11 mouse cellular contexts compared by ENCODE assay signal in the genomic region with DNA sequence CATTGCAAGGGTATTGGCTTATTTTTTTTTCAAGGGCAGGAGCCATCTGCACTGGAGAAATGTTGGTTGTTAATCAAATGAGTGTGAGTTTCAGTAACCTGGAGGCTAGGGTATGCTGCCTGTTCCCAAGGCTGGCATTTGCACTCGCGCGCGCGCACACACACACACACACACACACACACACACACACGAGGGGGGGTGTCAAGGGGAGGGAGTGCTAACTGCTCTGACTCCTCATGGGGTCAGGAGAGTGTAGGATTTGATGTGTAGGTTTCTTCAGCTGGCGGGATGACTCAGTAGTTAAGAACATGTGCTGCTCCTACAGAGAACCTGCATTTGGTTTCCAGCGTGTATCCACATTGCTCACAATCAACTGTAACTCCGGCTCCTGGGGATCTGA. TPM values are rescaled to one million over a fixed set of nuclear protein-coding genes. Genes with fewer than 3 reads are reported as not detected.
A peak's percentile ranks its signal among the peaks of the same experiment; 100 is the strongest.
DNase-seq lines count a peak whose midpoint lies in the region; ATAC-seq and TF ChIP-seq lines count a peak whose summit lies in the region.
"Had no signal": no experiment of that assay in that cellular context is flagged by ENCODE, and none has a peak within 500 bp of the region (broad histone marks: within the 10 kb centered on the region; RNA-seq: fewer than 3 reads in every experiment).

No protein-coding gene starts in this region.

- H3K4me1 ChIP-seq in forebrain, embryonic 11.5 days (replicated peaks; ENCODE audit: control insufficient read depth, insufficient read depth, low read length) = peaks cover 11% of the 10 kb centered on the region
- peaks cover 16% of the 10 kb centered on the region for H3K4me1 ChIP-seq in forebrain, embryonic 15.5 days
- H3K4me1 ChIP-seq in limb, embryonic 14.5 days (ENCODE audit: control insufficient read depth, insufficient read depth, low read length) = peaks cover 14% of the 10 kb centered on the region

- DNase-seq in forebrain, embryonic 11.5 days (ENCODE audit: low spot score) = peak; percentile 63
- peak; percentile 28 for DNase-seq in lung, postnatal 10 days
- DNase-seq in lung, postnatal 25 days (ENCODE audit: low spot score) = no peak
- DNase-seq in limb, embryonic 14.5 days (ENCODE audit: low spot score) = peak; percentile 9
- peak; percentile 58 for DNase-seq in telencephalon, adult 2 months (ENCODE audit: low read depth, low spot score)
- DNase-seq in left cerebral cortex, adult 11 months (ENCODE audit: low spot score) = no peak
- DNase-seq in B cell, adult 2 months = no peak
- DNase-seq: cerebellum, adult 18-20 months had no signal

- no peak overlapping the region for H3K4me3 ChIP-seq in forebrain, embryonic 11.5 days (ENCODE audit: low read depth, low read length)
- H3K4me3 ChIP-seq in forebrain, embryonic 15.5 days = no peak overlapping the region
- H3K4me3 ChIP-seq in limb, embryonic 14.5 days (replicated peaks; ENCODE audit: low read length) = no peak overlapping the region
- H3K4me3 ChIP-seq: left cerebral cortex, adult 2 months had no signal

- no peak for ATAC-seq in forebrain, embryonic 11.5 days (replicated peaks; ENCODE audit: low FRiP score)
- ATAC-seq in forebrain, embryonic 15.5 days (replicated peaks) = no peak
- 0 out of 2 replicates have a peak, but pooled peaks have one; percentile 10 for ATAC-seq in limb, embryonic 14.5 days (ENCODE audit: low FRiP score, low read depth)
- ATAC-seq: CD4-positive, CD25-positive, alpha-beta regulatory T cell, adult 4 months had no signal

- no peak overlapping the region for H3K27ac ChIP-seq in forebrain, embryonic 11.5 days (ENCODE audit: low read depth, low read length)
- H3K27ac ChIP-seq in forebrain, embryonic 15.5 days (replicated peaks) = no peak overlapping the region
- H3K27ac ChIP-seq in limb, embryonic 14.5 days (replicated peaks; ENCODE audit: low read depth, low read length) = no peak overlapping the region
- H3K27ac ChIP-seq: left cerebral cortex, adult 2 months had no signal

- H3K9me3 ChIP-seq in forebrain, embryonic 11.5 days (ENCODE audit: control insufficient read depth, low read length) = no peaks in the 10 kb centered on the region
- no peaks in the 10 kb centered on the region for H3K9me3 ChIP-seq in forebrain, embryonic 15.5 days
- H3K9me3 ChIP-seq in limb, embryonic 14.5 days (ENCODE audit: control insufficient read depth, low read length) = no peaks in the 10 kb centered on the region

- no peaks in the 10 kb centered on the region; the same call in 1 of the 2 replicates for H3K27me3 ChIP-seq in forebrain, embryonic 11.5 days (ENCODE audit: control insufficient read depth, insufficient read depth, low read length)
- H3K27me3 ChIP-seq in forebrain, embryonic 15.5 days = no peaks in the 10 kb centered on the region
- no peaks in the 10 kb centered on the region for H3K27me3 ChIP-seq in limb, embryonic 14.5 days (ENCODE audit: control insufficient read depth, insufficient read depth, low read length)

- H3K4me2 ChIP-seq in forebrain, embryonic 11.5 days (ENCODE audit: low read depth, low read length, severe bottlenecking) = no peak overlapping the region
- no peak overlapping the region for H3K4me2 ChIP-seq in forebrain, embryonic 15.5 days (replicated peaks)
- no peak overlapping the region for H3K4me2 ChIP-seq in limb, embryonic 14.5 days (replicated peaks; ENCODE audit: low read depth, low read length, severe bottlenecking)

- no peak overlapping the region for H3K9ac ChIP-seq in forebrain, embryonic 11.5 days (ENCODE audit: low read length)
- no peak overlapping the region for H3K9ac ChIP-seq in forebrain, embryonic 15.5 days (replicated peaks)
- H3K9ac ChIP-seq in limb, embryonic 14.5 days (ENCODE audit: low read depth, low read length, severe bottlenecking) = no peak overlapping the region

- no peak for TF ChIP-seq POLR2A in limb, embryonic 14.5 days (IDR thresholded peaks at IDR 0.05; ENCODE audit: borderline replicate concordance, extremely low read depth, insufficient read depth, insufficient read length)

- 49% methylated on average over 9 of the region's 9 CpGs for WGBS in forebrain, embryonic 11.5 days
- 63% methylated on average over 9 of the region's 9 CpGs for WGBS in forebrain, embryonic 15.5 days
- WGBS in limb, embryonic 14.5 days = 21% methylated on average over 9 of the region's 9 CpGs

- H3K36me3 ChIP-seq in forebrain, embryonic 11.5 days (ENCODE audit: control insufficient read depth, insufficient read depth, low read length) = peaks cover 3% of the 10 kb centered on the region; the same call in 1 of the 2 replicates
- H3K36me3 ChIP-seq in forebrain, embryonic 15.5 days = peaks cover 28% of the 10 kb centered on the region
- H3K36me3 ChIP-seq in limb, embryonic 14.5 days (ENCODE audit: control insufficient read depth, insufficient read depth, low read length) = peaks cover 41% of the 10 kb centered on the region

RNA-seq across cellular contexts. Expression of a gene that starts 2.2 kb away (rescaled TPM):
- polyA plus RNA-seq in forebrain, embryonic 11.5 days (2014; fragmentation: Nextera tagmentation; extraction: Ambion mirVana) = 4.3 and 4.6 TPM in 2 replicates
- polyA plus RNA-seq in forebrain, embryonic 15.5 days (2015; fragmentation: Nextera tagmentation; extraction: Ambion mirVana) = 2.3 and 2.6 TPM in 2 replicates
- 2.4 and 2.9 TPM in 2 replicates for polyA plus RNA-seq in limb, embryonic 14.5 days (2012; rRNA removed)
- 2.0 and 2.6 TPM in 2 replicates for polyA plus RNA-seq in limb, embryonic 14.5 days (2014; fragmentation: Nextera tagmentation; extraction: Ambion mirVana)

RNA-seq across cellular contexts. Expression of a gene that starts 4.2 kb away (rescaled TPM):
- not detected in 2 replicates for polyA plus RNA-seq in forebrain, embryonic 11.5 days (2014; fragmentation: Nextera tagmentation; extraction: Ambion mirVana)
- not detected in 2 replicates for polyA plus RNA-seq in forebrain, embryonic 15.5 days (2015; fragmentation: Nextera tagmentation; extraction: Ambion mirVana)
- polyA plus RNA-seq in limb, embryonic 14.5 days (2012; rRNA removed) = not detected in 2 replicates
- not detected in 2 replicates for polyA plus RNA-seq in limb, embryonic 14.5 days (2014; fragmentation: Nextera tagmentation; extraction: Ambion mirVana)

RNA-seq across cellular contexts. Expression of a gene that starts 9.1 kb away (rescaled TPM):
- polyA plus RNA-seq in forebrain, embryonic 11.5 days (2014; fragmentation: Nextera tagmentation; extraction: Ambion mirVana) = 0.13 and 0.29 TPM in 2 replicates
- polyA plus RNA-seq in forebrain, embryonic 15.5 days (2015; fragmentation: Nextera tagmentation; extraction: Ambion mirVana) = 0.14 and 0.18 TPM in 2 replicates
- 0.82 and 1.3 TPM in 2 replicates for polyA plus RNA-seq in limb, embryonic 14.5 days (2012; rRNA removed)
- polyA plus RNA-seq in limb, embryonic 14.5 days (2014; fragmentation: Nextera tagmentation; extraction: Ambion mirVana) = 1.2 and 2.0 TPM in 2 replicates

RNA-seq across cellular contexts. Expression of a gene that starts 19.4 kb away (rescaled TPM):
- 90.4 and 109 TPM in 2 replicates for polyA plus RNA-seq in forebrain, embryonic 11.5 days (2014; fragmentation: Nextera tagmentation; extraction: Ambion mirVana)
- polyA plus RNA-seq in forebrain, embryonic 15.5 days (2015; fragmentation: Nextera tagmentation; extraction: Ambion mirVana) = 95.0 and 95.7 TPM in 2 replicates
- polyA plus RNA-seq in limb, embryonic 14.5 days (2012; rRNA removed) = 293 and 299 TPM in 2 replicates
- polyA plus RNA-seq in limb, embryonic 14.5 days (2014; fragmentation: Nextera tagmentation; extraction: Ambion mirVana) = 239 and 254 TPM in 2 replicates

RNA-seq across cellular contexts. Expression of a gene that starts 24.1 kb away (rescaled TPM):
- polyA plus RNA-seq in forebrain, embryonic 11.5 days (2014; fragmentation: Nextera tagmentation; extraction: Ambion mirVana) = 192 and 202 TPM in 2 replicates
- 288 and 289 TPM in 2 replicates for polyA plus RNA-seq in forebrain, embryonic 15.5 days (2015; fragmentation: Nextera tagmentation; extraction: Ambion mirVana)
- polyA plus RNA-seq in limb, embryonic 14.5 days (2012; rRNA removed) = 127 and 164 TPM in 2 replicates
- 133 and 140 TPM in 2 replicates for polyA plus RNA-seq in limb, embryonic 14.5 days (2014; fragmentation: Nextera tagmentation; extraction: Ambion mirVana)

Comparison
In these comparisons a context has a peak if more than half of its experiments do, and no peak if none do; other contexts are left out.
1. DNase-seq: peak in forebrain, embryonic 11.5 days (single experiment), lung, postnatal 10 days (single experiment), limb, embryonic 14.5 days (single experiment) and telencephalon, adult 2 months (single experiment); none in lung, postnatal 25 days (single experiment), left cerebral cortex, adult 11 months (single experiment) and B cell, adult 2 months (0 of 2).